Mouse (Mus musculus) spleen, adult 18-20 months (tissue): ENCODE measurements around the gene Lrrc31.
"Not testable (repeated sequence)": the region's sequence is repeated elsewhere in the genome, so short reads cannot be mapped to it uniquely, and the experiment has no call there.

Experiments used
- DNase-seq, 2 experiments: peaks; one replicate each; pipeline ENCODE4 v3.0.0; 2022; ENCODE audit warnings: mixed read lengths in 2 of 2

Lrrc31 gene

GRCm38 (mm10) chr3:30699711-30700505, at the start of gene Lrrc31:
TSS of gene Lrrc31 (minus strand) at chr3:30699843.
- not testable (repeated sequence) for DNase-seq

DNA sequence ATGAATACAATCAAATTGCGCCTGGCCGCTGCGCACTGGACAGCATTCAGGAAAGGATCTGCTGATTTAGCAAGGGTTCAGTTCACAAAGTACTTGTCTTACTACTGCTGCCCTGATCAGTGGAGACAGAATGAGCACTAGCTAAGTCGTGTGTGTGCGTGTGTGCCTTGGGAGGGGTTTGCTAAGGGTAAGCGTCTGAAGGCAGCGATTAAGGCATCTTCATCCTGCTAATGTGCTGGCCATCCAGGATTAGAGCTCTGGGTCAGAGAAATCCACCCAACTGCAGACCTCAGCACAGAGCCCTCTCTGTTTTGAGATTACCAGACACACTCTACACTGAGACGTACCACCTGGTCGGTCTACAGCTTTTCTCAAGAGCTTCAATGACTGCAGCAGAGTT, 48.7 kb upstream of the Lrrc31 start:
- no peak for DNase-seq

DNA sequence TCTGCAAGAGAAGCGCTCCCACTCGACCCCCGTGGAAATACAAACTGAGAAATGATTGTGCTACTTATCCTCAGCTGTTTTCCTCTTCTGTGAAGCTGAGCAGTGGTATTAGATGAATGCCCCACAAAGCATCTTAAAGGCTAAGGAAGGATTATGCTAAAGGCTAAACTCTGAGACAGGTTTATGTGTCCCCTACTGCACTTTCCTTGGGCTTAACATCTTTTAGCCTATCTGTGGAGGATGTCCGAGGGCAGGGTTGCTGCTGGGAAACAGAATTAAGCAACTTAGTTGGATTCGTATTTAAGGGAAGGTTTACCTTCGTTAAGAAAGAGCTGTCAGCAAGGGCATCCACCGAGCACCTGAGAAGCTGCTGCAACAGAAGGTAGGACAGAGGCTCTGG, 46.4 kb upstream of the Lrrc31 start, which contains the start of gene Samd7:
Gene Samd7, plus strand, starts transcription at position 288 of the 400 bp plus-strand sequence.
- no peak for DNase-seq

GRCm38 (mm10) chr3:30742891-30743290, 43.2 kb upstream of the Lrrc31 start:
- DNase-seq = no peak

DNA sequence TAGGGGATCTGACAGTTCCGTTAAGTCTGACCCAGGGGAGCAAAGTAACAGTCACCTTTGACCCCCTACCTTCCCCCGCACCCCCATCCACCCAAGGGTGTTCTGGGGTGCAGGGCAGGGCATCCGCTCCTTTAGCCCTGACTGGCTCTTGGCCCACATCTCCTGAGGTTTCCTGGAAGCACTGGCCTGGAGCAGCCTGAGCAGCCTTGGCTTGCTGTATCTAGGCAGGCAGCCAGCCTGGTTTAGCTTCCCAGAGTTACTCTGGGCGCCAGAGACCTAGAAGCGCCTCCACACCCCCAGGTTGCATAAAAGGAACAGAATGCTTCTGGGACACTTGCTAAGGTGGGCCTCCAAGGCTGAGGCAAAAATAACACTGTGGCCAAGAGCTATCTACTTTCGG, 41.7 kb upstream of the Lrrc31 start:
- no peak for DNase-seq

- DNase-seq = no peak
These were observed 37.2 kb upstream of the Lrrc31 start for GRCm38 (mm10) chr3:30736809-30737208.

DNA sequence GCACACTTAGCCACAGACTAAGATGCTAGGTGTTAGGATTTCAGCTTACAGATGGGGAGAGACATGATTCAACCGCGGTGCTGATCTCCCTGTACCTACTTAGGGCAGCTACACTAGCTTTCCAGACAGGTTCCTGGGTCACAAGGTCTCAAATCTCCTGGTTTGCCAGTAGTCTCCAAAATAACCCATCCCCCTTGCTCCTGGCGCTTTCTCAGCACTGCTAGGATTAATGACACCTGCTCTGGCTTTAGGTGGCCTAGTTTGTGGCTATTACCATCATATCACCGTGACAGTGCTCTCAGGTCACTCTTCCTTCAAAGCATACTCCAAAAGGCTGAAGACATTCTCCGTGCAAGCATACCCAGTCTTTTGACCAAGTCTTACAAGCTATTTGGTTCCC, 29.4 kb upstream of the Lrrc31 start:
- DNase-seq = no peak

DNA sequence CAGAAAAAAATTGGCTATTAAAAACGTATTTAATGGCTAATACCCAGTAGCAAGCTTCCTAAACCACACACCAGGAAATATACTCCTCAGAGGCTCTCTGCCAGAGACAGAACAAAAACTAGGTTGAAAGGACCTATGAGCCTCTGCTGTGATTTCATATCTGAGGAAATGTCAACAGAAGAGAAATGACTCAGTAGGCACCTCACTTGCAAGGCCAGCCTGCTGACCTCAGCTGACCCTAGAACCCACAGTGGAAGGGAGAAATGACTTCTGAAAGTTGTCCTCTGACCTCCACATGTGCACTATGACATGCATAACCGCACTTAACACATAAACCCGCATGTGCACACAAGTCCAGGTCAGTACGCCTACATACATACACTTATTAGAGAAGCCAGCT, 27.6 kb upstream of the Lrrc31 start:
- no peak for DNase-seq

DNA sequence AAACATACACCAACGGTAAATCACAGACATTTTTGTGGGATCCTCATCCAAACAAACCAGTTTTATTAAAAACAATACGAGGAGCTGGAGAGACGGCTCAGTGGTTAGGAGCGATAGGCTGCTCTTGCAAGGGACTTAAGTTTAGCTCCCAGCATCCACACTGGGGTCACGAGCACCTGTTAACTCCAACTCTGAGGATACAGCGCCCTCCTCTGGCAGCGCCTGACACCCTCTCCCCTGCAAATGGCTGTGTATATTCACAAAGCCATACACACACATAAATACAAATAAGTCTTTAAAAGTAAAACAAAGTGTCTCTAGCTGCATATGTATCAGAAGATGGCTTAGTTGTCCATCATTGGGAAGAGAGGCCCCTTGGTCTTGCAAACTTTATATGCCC, 25.9 kb upstream of the Lrrc31 start:
- no peak for DNase-seq

DNA sequence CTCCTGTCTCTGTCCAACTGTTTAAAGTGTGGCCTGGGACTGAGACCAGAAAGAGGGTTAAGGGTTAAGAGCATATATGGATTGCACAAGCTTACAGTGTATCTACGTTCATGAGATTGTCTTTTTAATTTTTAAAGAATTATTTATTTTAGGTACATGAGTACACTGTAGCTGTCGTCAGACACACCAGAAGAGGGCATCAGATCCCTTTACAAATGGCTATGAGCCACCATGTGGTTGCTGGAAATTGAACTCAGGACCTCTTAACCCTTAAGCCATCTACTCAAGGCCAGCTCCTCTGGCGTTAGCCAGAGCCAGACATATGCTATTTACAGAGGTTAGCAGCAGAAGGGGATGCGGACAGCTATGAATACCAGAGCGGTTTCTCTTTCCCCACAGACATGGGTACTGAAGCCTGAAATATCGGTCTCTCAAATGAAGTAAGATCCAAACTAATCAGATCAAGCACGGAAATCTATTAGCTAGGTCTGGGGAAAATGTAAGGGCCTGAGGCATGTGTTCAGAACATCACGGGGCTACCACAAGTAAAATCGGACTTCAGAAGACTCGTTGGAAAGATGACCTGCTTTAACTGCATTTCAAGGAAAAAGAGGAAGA, 25.3 kb upstream of the Lrrc31 start:
- no peak for DNase-seq

DNA sequence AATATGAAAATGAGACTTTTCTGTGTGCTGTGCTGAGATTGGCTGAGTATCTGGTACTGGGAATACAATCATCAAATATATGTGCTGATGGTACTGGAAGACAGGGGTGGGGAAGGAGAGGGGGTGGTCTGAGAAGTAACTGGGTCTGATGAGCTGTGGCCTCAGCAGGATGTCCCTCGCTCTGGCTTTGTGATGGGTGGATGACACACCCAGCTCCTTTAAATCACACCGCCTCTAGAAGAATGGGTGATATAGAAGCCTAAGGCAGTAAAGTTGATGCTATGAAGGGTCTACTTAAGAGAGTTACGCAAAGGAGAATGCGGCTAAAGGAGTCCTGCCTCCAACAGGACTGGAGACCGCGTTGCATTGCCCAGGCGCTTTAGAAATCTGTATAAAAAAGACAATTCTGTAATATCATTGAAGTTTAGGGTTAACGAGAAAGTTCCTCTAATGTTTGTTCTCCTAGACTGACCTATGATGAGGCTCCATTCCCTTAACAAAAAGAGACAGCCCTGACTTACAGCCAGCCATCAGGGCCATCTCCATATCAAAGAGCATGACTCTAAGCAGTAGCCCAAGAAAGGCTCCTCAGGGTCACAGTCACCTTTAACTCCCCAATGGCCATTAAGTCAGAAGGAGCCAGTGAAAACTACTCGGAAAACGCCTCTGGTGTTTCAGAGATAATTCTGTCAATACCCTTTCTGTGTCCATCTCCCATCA, 24.6 kb upstream of the Lrrc31 start:
- no peak for DNase-seq

DNA sequence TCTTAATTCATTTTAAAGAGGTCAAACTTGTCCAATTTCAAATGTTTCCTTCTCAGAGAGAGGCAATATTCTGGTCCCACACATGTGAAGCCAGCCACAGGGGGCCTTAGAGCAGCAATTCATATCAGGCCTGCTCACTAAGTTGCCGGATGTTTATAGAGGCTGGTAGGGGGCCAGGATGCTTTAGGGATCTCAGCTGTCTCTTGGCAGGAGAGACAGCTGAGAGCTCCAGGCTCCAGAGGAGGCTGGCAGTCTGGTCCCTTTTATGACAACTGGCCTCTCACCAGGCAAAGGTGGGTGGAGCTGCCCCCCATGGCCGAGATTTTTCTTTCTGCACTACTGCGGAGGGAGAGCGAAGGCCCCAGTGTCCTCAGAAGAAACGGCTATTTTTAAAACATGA, 23.5 kb upstream of the Lrrc31 start:
- DNase-seq = no peak

DNA sequence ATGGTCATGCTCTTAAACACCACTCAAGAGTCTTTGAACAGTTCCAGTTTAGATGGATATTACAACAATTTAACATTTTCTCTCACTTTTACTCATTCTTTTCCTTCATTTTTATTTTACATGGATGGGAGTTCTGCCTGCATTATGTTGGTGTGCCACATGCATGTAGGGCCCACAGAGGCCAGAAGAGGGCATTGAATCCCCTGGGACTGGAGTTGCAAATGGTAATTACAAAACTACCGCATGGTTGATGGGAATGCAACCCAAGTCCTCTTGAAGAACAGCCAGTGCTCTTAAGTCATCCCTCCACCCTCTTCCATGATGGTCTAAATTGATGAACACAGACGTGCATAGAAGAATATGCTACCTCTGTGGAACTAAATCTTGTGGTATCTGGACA, 22.8 kb upstream of the Lrrc31 start:
- no peak for DNase-seq

- no peak for DNase-seq
These were observed 22.4 kb upstream of the Lrrc31 start for GRCm38 (mm10) chr3:30722036-30722435.

GRCm38 (mm10) chr3:30718649-30719048, 19.0 kb upstream of the Lrrc31 start:
- DNase-seq = no peak

GRCm38 (mm10) chr3:30713334-30713733, 13.7 kb upstream of the Lrrc31 start:
- DNase-seq = no peak

DNA sequence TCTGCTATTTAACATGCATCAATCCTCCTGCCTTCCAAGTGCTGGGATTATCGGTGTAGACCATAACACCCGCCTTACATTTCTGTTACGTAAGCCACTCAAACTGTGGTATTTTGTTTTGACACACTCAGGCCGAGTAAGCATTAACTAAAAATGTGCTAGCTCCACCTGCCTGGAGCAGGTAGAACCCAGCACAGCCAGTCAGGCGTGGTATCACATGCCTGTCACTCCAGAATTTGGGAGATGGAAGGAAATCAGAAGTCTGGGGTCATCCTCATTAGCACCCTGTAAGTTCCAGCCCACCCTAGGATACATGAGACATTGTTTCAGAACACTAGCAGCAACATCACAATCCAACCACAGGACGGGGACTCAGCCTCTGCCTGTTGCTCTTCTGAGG, 10.5 kb upstream of the Lrrc31 start:
- DNase-seq = no peak

GRCm38 (mm10) chr3:30706614-30707276, 7.1 kb upstream of the Lrrc31 start:
- no peak for DNase-seq

- DNase-seq = no peak
These were observed 6.3 kb upstream of the Lrrc31 start for GRCm38 (mm10) chr3:30705977-30706376.

- DNase-seq = no peak
These were observed 1.8 kb downstream of the Lrrc31 start for GRCm38 (mm10) chr3:30697891-30698290.

DNA sequence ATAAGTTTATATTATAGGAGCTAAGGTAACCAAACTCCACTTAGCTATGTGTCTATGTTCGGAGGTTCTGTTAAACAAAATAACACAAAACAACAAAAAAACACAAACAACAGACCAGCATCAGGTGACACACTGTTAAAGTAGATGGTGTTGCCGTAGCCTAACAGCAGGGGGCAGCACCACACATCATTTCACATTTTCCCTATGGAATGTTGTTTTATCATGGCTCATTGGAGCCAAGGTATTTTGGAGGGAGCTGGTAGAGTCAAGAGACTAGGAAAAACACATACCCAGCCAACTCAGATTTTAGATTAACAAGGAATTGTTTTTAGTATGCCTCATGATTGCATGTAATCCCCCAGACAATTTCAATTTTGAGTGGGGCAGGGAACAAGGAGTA, 3.3 kb downstream of the Lrrc31 start:
- DNase-seq = peak in 1 of 2 experiments; percentile 8

GRCm38 (mm10) chr3:30695661-30696060, 4.0 kb downstream of the Lrrc31 start:
- no peak for DNase-seq

DNA sequence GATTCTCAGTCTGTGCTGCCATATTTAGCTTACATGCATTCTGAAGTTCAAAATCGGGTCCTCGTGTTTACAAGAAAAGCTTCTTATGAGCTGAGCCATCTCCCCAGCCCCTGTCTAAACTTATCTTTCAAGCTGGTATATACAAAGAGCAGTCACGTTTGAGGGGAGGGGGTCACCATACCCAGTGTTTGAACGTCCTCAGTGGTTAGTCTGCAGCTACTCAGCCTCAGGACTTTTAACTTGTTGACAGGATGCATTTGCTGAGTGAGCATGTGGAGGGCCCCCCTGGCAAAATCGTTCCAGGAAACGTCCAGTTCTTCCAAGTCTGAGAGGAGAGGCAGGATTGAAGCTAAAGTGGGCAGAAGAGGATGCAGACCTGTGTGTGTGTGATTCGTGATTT, 8.7 kb downstream of the Lrrc31 start:
- DNase-seq = no peak
